Mouse (Mus musculus): ENCODE measurements around the gene Yod1. TPM values are rescaled to one million over a fixed set of nuclear protein-coding genes. Genes with fewer than 3 reads are reported as not detected.

The Yod1 gene
- polyA plus RNA-seq, 1 experiment from 2014 or later = 19.3 TPM

Other genes starting within 250 kb of the Yod1 start
- gene Zp3r, start 87.7 kb upstream of the Yod1 start, polyA plus RNA-seq (2015; fragmentation: Nextera tagmentation; extraction: Ambion mirVana) = not detected in 2 replicates
- gene C4bp, start 55.7 kb upstream of the Yod1 start, polyA plus RNA-seq (2015; fragmentation: Nextera tagmentation; extraction: Ambion mirVana) = not detected in 2 replicates
- 0.13 TPM in 1 of 2 replicates, not detected in the other for gene Gm29427, start 1.5 kb upstream of the Yod1 start, polyA plus RNA-seq (2015; fragmentation: Nextera tagmentation; extraction: Ambion mirVana)
- gene Pfkfb2, start 11.9 kb downstream of the Yod1 start, polyA plus RNA-seq (2015; fragmentation: Nextera tagmentation; extraction: Ambion mirVana) = 24.9 and 25.6 TPM in 2 replicates
- 0.53 and 0.56 TPM in 2 replicates for gene AA986860, start 14.6 kb downstream of the Yod1 start, polyA plus RNA-seq (2015; fragmentation: Nextera tagmentation; extraction: Ambion mirVana)
- not detected in 2 replicates for gene Fcamr, start 83.6 kb downstream of the Yod1 start, polyA plus RNA-seq (2015; fragmentation: Nextera tagmentation; extraction: Ambion mirVana)
- not detected in 2 replicates for gene Pigr, start 109.4 kb downstream of the Yod1 start, polyA plus RNA-seq (2015; fragmentation: Nextera tagmentation; extraction: Ambion mirVana)
- not detected in 2 replicates for gene Fcmr, start 148.3 kb downstream of the Yod1 start, polyA plus RNA-seq (2015; fragmentation: Nextera tagmentation; extraction: Ambion mirVana)
- not detected in 2 replicates for gene Il24, start 170.1 kb downstream of the Yod1 start, polyA plus RNA-seq (2015; fragmentation: Nextera tagmentation; extraction: Ambion mirVana)
- gene Il20, start 194.1 kb downstream of the Yod1 start, polyA plus RNA-seq (2015; fragmentation: Nextera tagmentation; extraction: Ambion mirVana) = not detected in 2 replicates
- not detected in 2 replicates for gene Il19, start 222.8 kb downstream of the Yod1 start, polyA plus RNA-seq (2015; fragmentation: Nextera tagmentation; extraction: Ambion mirVana)

Measured in forebrain, embryonic 15.5 days (tissue).